Mouse (Mus musculus) gastrocnemius, postnatal 25 days (tissue): ENCODE measurements around the gene Dock2. TPM values are rescaled to one million over a fixed set of nuclear protein-coding genes. Genes with fewer than 3 reads are reported as not detected.
"Not testable (repeated sequence)": the region's sequence is repeated elsewhere in the genome, so short reads cannot be mapped to it uniquely, and the experiment has no call there.

Source experiments
- DNase-seq: peaks from one replicate; pipeline ENCODE4 v3.0.0; 2022
- long read RNA-seq, 2 experiments: library from polyadenylated mRNA; stranded (forward); transcript quantifications; one replicate each; pipeline ENCODE4 v2.0.0; 2021
- total RNA-seq, 2 experiments: library from RNA; stranded (reverse); gene quantifications; 1 replicate in 1 of 2; 2 replicates in 1 of 2; pipeline ENCODE4 v1.2.3; 2021

The Dock2 gene
- total RNA-seq, result 1 to 10 TPM in 1 of 2 experiments, under 1 TPM in 1; 0.69 to 1.1 TPM
- long read RNA-seq, experiment 1, result 0 reads
- long read RNA-seq, experiment 2, result 0 reads

DNA sequence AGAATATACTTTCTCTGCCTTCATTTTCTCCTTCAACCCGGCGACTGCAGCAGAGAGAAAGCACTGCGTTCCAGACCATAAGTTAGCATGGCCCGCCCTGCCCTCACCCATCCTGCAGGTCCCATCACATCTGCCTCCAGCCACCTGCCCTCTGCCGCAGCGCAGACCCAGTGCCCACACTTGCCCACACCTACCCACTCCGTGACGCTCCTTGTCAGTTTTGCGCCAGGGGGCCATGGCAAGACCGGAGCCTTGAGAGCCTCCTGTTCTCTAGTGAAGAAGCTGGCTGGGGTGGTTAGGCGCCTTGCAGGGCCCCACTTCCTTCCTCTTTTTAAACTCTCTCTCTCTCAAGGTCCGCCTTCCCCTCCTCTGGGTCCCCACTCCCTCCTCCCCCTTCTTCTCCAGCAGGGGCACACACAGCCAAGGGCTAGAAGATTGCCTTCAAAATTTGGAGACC lies at the start of gene Dock2:
Dock2 (minus strand) TSS at position 306 of the 457 bp plus-strand sequence.
- peak; percentile 22 for DNase-seq

- DNase-seq, result no peak
These were observed 49.0 kb upstream of the Dock2 start for GRCm38 (mm10) chr11:34832678-34833077.

- DNase-seq, result no peak
These were observed 44.1 kb upstream of the Dock2 start for GRCm38 (mm10) chr11:34827803-34828202.

- DNase-seq, result no peak
These were observed 43.2 kb upstream of the Dock2 start for GRCm38 (mm10) chr11:34826940-34827339.

DNA sequence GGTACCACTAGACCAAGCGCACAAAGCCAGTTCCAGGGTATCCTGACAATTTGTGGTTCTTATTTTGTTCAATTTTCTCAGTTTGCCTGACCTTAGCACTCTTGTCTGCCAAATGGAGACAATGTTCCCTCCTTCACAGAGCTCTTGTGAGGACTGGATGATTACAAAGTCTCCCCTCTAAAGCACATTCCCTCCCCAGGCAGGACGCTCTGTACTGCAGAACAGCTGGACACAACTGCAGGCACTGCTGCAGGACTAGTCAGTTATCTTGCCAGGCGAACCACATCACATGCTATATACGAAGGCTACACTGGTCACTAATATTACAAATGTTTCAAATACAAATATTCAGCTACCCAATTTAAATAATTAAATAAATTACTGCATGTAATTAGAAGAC lies 41.1 kb upstream of the Dock2 start:
- DNase-seq, result no peak

DNA sequence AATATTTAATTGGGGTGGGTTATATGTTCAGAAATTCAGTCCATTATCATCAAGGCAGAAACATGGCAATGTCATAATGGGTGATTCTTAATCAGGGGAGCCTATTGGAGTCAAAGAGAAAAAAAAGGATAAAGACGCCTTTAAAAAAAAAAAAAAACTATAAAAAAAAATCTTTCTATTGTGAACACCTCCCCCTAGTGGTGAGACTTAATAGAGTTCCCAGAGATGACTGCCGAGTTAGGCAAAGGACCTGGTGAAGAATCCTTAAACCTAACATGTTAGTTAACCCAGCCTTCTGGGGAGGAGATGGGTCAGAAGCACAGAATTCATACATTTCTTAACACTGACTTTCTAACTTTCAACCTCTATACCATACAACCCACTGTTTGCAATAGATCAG lies 31.1 kb upstream of the Dock2 start:
- DNase-seq, result no peak

- no peak for DNase-seq
These were observed 30.6 kb upstream of the Dock2 start for GRCm38 (mm10) chr11:34814319-34814718.

DNA sequence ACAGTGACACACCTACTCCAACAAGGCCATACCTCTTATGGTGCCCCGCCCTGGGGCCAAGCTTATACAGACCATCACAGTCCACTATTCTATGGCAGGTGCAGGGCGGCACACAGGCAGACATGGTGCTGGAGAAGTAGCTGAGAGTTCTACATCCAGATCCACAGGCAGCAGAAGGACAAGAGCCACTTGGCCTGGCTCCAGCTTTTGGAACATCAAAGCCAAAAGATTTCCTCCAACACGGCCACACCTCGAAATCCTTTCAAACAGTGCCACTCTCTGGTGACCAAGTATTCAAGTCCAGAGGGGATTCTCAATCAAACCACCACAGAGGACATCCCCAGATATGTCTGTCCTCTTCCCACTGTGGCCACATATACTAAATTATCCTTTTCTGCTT lies 21.3 kb upstream of the Dock2 start:
- DNase-seq, result not testable (repeated sequence)

DNA sequence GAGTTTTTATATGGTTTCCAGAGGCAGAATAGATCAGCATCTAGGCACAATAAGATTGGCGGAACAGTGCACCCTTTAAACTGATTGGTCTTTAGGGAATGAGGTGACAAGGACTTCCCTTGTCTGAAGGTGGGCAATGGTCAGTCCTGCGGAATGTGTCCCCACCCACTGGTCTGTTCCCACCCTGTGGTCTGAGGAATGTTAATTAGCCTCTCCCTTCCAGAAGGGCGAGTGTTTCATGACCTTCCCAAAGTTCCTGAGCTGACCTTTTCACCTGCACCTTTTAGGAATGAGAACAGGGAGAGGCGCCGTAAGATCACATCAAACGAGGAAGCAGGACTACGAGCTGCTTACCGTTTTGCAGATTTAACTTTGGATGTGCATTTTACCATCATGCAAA lies 14.4 kb upstream of the Dock2 start:
- not testable (repeated sequence) for DNase-seq

- DNase-seq, result no peak
These were observed 12.4 kb upstream of the Dock2 start for GRCm38 (mm10) chr11:34796097-34796496.

DNA sequence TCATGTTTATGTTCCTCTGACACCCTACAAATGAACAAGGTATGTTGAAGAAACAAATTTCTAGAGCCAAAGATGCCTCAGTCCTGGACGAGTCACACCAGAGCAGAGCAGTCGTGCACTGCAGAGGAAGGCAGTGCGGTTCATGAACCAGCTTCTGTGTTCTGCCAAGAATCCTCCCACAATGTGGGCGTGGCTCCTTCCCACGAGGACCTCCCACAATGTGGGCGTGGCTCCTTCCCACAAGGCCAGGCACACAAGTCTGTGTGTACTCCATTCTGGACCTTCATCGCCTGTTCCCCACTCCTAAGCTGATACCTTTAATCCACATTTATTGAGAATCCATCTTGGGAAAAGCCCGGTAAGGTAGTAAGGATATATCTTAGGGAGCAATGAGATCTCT lies 8.2 kb upstream of the Dock2 start:
- DNase-seq, result no peak

- no peak for DNase-seq
These were observed 1.2 kb upstream of the Dock2 start for GRCm38 (mm10) chr11:34784864-34785263.

GRCm38 (mm10) chr11:34782516-34783430 lies 919 bp downstream of the Dock2 start:
- DNase-seq, result peak; percentile 14

DNA sequence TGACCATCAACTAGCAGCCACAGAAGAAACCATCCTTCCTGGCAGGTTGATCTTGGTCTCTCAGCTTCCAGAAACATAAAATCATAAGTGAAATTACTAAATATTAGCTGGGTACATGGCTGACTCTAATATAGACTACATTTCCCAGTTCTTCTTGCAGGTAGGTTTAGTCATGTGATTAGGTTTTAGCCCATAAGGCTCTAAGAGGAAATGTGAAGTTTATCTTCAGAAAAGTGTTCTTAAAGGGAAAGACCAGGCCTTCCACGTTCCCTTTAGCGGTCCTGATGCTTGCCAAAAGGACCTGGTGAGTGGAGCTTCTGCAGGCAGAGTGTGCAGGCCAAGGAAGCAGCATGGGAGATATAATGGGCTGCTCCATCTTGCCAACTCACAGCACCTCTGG lies 2.9 kb downstream of the Dock2 start:
- no peak for DNase-seq

- DNase-seq, result no peak
These were observed 3.7 kb downstream of the Dock2 start for GRCm38 (mm10) chr11:34779966-34780365.

DNA sequence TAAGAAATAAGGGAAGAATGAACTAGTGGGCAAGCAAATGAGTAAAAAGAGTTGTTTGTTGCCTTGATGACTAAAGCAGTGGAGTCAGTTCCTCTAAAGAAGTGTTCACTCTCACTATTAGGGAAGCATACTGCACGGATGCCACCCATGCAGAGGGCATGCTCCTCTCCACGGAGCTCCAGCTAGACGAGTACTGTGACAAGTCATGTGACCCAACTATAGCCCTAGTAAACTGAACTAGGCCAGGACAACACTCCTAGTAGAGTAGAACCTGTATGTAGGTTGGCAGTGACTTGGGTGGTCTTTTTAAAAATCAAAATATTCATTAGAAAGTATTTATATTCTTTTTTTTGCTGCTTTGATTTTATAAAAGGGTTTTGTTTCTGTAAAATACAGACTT lies 5.3 kb downstream of the Dock2 start:
- no peak for DNase-seq

GRCm38 (mm10) chr11:34777529-34777928 lies 6.2 kb downstream of the Dock2 start:
- DNase-seq, result no peak

DNA sequence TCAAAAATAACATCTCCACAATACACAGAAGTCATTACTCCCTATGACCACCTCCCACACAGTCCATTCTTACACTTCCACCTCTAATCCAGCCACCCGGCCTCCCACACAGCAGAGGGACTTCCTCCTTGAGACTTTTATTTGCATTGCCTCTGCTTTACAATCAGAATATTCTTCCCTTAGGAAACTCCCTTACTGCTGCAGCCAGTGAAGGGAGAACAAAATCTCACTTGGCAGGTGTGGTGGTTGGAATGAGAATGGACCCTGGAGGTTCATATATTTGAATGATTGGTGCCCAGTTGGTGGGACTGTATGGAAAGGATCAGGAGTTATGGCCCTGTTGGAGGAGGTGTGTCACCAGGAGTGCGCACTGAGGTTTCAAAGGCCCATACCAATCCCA lies 7.6 kb downstream of the Dock2 start:
- no peak for DNase-seq

GRCm38 (mm10) chr11:34774636-34775035 lies 9.1 kb downstream of the Dock2 start:
- DNase-seq, result no peak

- no peak for DNase-seq
These were observed 10.3 kb downstream of the Dock2 start for GRCm38 (mm10) chr11:34773304-34773895.

DNA sequence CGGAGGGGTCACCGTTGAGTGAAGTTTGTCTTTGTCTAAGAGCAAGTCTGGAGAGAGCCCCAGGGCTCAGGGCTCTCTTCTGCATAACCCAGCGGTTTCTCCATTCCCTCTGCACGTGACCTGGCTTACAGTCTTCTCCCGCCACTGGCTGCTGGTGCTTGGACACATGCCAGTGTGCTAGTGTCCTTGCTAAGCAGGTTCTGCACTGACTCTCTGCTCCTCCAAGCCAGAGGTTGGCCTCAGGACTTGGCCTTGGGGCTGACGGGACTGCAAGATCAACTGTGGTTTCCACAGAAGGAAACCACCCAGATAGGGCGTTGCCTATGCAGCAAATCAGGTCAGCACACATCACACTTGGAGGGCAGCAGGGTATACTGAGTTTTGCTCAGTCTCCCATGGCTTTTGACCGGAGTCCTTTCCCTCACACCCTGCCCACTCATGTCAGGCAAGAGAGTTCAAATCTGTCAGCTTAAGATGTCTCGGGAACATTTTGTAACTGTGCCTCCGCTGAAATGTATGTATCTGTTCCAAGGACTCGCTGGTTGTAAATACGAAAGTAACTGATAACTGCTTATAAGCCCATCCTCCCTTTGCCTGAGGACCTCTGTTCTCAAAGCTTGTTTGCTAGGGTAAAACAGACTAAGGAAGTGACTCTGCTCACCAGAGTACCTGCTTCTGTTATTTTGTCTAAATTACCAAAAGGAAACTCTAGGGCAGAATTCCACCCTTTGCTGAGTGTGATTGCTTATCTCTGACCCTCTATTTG lies 12.3 kb downstream of the Dock2 start:
- DNase-seq, result peak; percentile 42

GRCm38 (mm10) chr11:34770666-34771065 lies 13.0 kb downstream of the Dock2 start:
- DNase-seq, result no peak

GRCm38 (mm10) chr11:34769946-34770345 lies 13.7 kb downstream of the Dock2 start:
- DNase-seq, result no peak
